Mouse (Mus musculus): Measurements from ENCODE around the gene Pde12. TPM values are rescaled to one million over a fixed set of nuclear protein-coding genes. Genes with fewer than 3 reads are reported as not detected.
"Not testable (repeated sequence)": the region's sequence is repeated elsewhere in the genome, so short reads cannot be mapped to it uniquely, and the experiment has no call there.

The Pde12 gene
- total RNA-seq (2021), result 1 to 10 TPM; 8.5 to 9.2 TPM
- long read RNA-seq, experiment 1, full-length matches to known transcripts, result 28 of 32 reads
- long read RNA-seq, experiment 1, partial matches to known transcripts, result 0 of 32 reads
- long read RNA-seq, experiment 1, other reads (novel, unspliced or antisense), result 4 of 32 reads
- long read RNA-seq, experiment 2, full-length matches to known transcripts, result 25 of 26 reads
- long read RNA-seq, experiment 2, partial matches to known transcripts, result 0 of 26 reads
- long read RNA-seq, experiment 2, other reads (novel, unspliced or antisense), result 1 of 26 reads

DNA sequence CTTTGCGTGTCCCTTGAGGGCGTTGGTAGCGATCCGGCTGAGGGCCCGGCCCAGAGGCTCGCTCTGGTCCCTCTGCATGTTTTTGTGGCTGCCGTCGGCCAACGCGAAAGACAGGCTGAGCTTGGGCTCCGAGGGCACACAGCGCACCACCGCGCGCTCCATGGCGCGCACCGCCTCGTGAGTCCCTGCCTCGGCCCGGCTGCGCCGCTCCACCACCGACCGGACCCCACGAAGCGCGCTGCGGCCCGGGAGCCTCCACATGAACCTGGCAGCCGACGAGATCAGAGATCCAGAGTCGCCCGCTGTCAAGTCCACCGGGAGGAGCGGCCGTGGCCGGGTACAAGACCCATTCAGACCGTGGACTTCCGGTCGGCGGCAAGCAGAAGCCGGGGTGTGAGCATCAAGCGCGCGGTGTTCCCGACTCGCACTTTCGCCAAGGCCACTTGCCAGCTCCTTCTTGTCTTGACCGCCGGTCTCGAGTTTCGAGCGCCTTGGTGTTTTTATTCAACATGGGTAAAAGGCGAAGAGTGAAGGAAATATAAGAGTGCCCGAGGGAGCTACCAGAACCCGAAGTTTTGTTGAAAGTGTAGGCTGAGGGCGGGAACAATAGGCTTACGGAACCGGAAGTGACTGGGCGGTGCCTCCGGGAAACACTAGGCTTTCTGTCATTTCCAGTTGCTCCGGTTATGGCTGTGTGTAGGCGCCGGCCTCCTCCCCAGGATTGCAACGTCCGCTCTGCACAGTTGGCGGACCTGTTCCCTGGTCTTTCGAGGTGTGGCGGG is at the start of gene Pde12:
TSS of gene Pde12 (minus strand) at position 592 of the 782 bp plus-strand sequence.
- peak; percentile 83 to 88 for DNase-seq (ENCODE audit: low spot score in 2 of 2)
- intact Hi-C loops (cut with DNase I), result loop anchor here (5.0 to 10.0 kb wide), 4 partner anchors 245 to 428 kb away; no protein-coding TSS in a partner anchor

DNA sequence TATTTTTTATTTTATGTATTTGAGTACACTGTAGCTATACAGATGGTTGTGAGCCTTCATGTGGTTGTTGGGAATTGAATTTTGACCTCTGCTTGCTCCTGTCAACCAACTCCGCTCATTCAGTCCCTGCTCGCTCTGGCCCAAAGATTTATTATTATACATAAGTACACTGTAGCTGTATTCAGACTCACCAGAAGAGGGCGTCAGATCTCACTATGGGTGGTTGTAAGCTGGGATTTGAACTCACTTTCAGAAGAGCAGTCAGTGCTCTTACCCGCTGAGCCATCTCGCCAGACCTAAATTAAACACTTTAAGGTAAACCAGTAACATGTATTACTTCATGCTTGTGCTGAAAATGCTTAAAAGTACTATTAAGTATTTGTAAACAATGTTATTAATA is 35.6 kb upstream of the Pde12 start:
- intact Hi-C loops (cut with DNase I); DNase-seq (ENCODE audit: low spot score in 2 of 2): not testable (repeated sequence)

DNA sequence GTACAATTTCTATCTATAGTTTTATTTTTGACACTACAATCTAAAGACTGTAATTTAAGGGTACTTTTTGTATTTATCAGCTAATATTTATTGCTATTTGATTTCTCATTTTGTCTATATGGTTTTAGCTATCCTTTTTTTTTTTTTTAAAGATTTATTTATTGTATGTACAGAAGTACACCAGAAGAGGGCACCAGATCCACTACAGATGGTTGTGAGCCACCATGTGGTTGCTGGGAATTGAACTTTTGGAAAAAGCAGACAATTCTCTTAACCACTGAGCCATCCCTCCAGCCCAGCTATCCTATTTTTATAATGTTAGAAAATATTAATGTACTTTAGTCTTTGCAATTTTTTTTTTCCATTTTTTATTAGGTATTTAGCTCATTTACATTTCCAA is 28.2 kb upstream of the Pde12 start:
- intact Hi-C loops (cut with DNase I), result no loop called here
- peak in 1 of 2 experiments; percentile 6 for DNase-seq (ENCODE audit: low spot score in 2 of 2)

DNA sequence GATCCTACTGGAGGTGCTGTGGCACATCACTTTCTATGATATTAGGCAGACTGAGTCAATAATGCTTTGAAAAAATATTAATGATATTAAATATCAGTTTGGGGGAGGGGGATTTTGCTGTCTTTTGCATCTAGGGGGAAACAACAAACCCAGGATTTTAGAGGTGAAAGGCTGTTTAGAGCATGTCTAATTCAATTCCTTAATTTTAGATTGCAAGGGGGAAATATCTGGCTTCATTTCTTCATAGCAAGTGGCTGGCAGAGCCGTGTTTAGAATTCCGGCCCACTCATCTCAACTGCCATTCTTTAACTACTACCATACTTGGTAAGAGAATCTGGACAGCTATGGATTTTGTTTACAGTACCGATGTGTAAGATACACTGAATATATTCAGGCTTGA is 23.3 kb upstream of the Pde12 start, which contains the start of gene Dnah12:
TSS of gene Dnah12 (plus strand) at position 301 of the 400 bp plus-strand sequence.
- DNase-seq (ENCODE audit: low spot score in 2 of 2), result no peak
- intact Hi-C loops (cut with DNase I), result no loop called here

DNA sequence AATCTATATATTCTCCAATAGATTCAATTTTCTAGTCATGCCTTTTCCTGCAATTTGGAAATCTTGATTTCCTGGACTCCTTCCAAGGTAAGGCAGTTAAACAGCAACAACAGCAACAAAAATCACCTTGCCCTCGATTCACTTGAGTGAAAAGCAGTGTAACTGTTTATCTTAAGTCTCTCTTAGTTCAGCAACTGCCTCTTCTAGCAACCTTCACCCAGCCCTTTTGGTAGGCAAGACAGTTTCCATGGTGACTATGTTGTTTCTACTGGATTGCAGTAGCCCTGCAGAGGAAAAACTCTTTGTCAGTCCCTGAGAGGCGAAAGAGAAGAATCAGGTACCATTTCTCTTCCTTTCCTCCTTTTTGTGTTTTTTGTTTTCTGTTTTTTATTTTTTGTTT is 21.7 kb upstream of the Pde12 start:
- intact Hi-C loops (cut with DNase I), result no loop called here
- DNase-seq (ENCODE audit: low spot score in 2 of 2), result no peak

DNA sequence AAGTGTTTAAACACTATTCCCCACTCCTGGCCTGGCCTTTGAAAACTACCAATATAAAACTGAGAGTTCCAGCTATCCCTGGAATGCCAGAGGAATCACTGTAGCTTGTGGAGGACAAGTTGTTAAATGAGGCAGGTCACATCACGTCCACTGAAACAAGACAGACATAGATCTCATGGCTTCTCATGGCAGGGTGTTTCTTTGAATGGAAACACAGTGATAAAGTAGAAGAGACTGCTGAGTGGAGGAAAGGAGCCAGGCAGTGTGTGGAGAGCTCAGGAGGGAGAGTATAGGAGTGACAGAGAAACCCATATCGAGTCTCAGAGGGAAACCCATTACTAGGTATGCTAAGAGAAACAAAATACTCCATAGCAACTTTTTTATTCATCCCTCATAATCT is 21.0 kb upstream of the Pde12 start:
- intact Hi-C loops (cut with DNase I), result no loop called here
- DNase-seq (ENCODE audit: low spot score in 2 of 2), result no peak

DNA sequence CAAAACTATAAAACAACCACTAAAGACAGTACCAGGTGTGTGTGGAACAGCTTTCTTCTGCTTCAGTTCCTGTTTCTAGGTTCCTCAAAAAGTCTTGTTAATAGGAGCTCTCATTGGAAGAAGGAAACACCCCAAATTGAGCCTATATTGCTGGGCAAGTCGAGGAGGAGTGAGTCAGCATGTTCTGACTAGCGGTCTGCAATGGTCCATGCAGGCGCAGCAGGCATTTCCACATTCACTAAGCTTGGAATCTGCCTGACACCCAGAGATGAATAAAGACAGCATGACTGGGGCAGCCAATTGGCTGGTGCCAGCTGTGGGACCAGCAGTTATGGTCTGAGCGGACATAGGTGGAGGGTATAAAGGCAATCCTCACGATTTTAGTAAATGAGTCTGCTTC is 6.1 kb upstream of the Pde12 start:
- DNase-seq (ENCODE audit: low spot score in 2 of 2), result no peak
- intact Hi-C loops (cut with DNase I), result loop anchor here (10.0 kb wide), 1 partner anchor 349 kb away; no protein-coding TSS in a partner anchor

DNA sequence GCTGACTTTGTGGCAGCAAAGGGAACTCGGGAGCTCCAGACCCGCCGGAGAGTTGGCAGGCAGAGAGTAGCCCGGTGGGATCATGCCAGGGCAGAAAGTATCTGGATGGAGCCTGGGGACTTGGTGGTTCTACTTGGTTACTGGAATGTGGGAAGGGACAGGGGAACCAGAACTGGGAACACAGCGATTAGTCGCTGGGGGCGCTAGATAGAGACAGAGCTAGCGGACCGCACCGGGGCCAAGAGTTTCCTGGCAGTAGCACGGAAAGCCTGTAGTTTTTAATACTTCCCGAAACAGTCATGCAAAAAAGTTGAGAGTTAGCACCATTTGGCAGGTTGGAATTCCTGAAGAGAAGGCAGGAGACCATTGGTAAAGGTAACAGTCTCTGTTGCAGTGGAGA is 5.7 kb upstream of the Pde12 start:
- no peak for DNase-seq (ENCODE audit: low spot score in 2 of 2)
- intact Hi-C loops (cut with DNase I), result loop anchor here (10.0 kb wide), 1 partner anchor 349 kb away; no protein-coding TSS in a partner anchor

DNA sequence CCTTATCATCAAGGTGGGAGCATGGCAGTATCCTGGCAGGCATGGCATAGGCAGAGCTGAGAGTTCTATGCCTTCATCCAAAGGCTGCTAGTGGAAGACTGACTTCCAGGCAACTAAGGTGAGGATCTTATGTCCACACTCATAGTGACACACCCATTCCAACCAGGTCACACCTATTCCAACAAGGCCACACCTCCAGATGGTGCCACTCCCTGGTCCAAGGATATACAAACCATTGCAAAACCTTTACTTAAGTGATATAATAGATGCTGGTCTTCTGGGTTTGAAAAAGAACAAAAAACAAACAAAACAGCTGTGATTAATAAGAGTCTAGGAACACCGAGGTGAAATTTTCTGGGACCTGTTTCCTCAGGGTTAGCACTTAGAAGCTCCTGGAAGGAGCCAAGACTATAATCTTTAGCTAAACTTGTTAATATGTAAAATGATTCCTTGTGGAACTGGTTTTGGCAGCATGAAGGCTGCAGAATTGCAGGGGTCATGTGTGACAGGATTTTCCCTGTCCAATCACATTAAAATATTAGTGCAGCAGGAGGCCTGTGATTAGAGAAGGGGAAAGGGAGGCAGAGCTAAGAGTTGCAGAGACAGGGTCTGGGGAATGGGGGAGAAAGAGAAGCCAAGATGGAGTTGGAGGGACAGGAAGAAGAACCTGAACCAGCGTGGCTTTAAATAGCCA is 4.9 kb upstream of the Pde12 start:
- not testable (repeated sequence) for DNase-seq (ENCODE audit: low spot score in 2 of 2)
- intact Hi-C loops (cut with DNase I), result loop anchor here (10.0 kb wide), 1 partner anchor 350 kb away; no protein-coding TSS in a partner anchor

DNA sequence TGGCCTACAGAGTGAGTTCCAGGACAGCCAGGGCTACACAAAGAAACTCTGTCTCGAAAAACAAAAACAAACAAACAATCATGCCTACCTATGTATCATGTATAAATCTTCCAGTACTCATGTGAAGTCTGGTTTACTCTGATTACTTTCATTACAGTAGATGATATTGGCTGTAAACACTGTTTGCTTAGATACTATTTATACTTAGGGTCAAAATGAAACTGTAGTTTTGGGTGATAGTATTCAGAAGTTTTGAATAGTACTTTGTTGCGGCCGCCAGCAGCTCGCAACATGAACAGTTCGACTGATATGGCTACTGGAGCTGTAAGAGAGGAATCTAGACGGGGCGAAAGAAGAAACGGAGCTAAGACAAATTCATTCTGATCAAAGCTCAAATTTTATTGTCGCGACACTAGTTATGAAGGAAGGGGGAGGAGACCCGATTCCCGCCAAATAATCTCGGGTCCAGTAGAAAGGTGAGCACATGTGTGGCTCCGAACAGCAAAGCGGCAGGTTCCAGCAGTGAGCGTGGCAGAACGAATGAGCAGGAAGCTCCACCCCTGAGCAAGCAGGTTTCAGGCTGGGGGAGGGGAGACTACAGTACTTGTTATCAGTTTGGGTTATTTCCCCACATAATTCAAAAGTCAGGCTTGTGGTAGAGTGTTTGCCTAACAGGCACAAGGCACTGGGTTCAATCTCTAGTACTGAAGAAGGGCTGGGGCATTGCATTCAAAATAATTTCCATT is 2.4 kb upstream of the Pde12 start:
- intact Hi-C loops (cut with DNase I), result loop anchor here (10.0 kb wide), 1 partner anchor 353 kb away; no protein-coding TSS in a partner anchor
- DNase-seq (ENCODE audit: low spot score in 2 of 2), result not testable (repeated sequence)

DNA sequence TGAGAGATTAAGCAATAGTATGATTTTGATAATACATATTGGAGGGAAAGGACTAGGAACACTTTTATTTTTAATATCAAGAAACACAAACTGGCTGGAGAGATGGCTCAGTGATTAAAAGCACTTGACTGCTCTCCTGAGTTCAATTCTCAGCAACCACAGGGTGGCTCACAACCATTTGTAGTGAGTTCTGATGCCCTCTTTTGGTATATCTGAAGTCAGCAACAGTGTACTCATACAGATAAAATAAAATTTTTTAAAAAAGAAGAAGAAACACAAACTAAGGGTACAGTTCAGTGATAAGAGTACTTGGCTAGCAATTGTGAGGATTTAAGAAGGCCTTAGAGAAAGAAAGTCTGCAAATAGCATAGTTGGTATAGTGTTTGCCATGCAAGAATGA is 1.3 kb upstream of the Pde12 start:
- DNase-seq (ENCODE audit: low spot score in 2 of 2), result no peak
- intact Hi-C loops (cut with DNase I), result loop anchor here (10.0 kb wide), 1 partner anchor 354 kb away; no protein-coding TSS in a partner anchor

DNA sequence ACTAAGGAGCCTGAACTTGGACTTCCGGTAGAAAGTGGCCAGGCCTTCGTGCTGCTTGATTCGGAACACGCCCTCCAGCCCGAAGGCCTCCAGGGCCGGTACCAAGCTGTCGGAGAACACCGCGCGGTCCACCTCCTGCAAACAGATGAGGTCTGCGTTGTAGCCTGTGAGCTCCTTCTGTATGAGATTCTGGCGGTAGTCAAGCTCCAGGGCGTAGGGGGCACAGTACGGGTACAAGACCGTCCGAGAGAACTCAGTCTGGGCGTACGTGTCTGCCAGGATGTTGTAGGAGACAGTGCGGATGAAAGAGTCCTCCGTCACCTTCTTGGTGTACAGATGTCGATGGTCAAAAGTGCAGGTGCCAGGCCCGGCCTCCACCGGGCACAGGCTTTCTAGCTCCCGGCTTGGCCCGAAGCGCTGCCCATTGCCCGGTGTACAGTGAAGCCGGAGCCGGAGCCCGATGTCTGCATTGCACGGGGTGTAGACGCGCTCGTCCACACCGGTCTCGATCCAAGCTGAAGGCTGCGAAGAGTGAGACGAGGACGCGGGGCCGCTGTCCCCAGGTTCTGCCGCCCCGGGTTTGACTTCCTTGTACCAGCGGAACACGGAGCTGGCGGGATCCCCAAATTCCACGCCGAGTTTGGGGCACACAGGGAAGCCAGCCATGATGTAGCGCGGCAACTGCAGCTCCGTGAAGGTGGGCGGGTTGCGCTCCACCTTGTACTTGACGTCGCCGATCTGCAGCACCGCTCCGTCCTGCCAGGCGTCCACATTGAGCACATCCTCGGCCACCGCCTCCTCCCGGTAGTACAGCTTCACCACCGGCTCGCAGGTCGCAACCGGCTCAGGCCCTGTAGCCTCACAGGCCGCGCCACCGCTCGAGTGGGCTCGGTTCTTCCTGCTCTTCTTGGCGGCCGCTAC is 1.1 kb downstream of the Pde12 start:
- intact Hi-C loops (cut with DNase I), result loop anchor here (5.0 to 10.0 kb wide), 3 partner anchors 246 to 429 kb away; no protein-coding TSS in a partner anchor
- peak; percentile 35 to 56 for DNase-seq (ENCODE audit: low spot score in 2 of 2)

DNA sequence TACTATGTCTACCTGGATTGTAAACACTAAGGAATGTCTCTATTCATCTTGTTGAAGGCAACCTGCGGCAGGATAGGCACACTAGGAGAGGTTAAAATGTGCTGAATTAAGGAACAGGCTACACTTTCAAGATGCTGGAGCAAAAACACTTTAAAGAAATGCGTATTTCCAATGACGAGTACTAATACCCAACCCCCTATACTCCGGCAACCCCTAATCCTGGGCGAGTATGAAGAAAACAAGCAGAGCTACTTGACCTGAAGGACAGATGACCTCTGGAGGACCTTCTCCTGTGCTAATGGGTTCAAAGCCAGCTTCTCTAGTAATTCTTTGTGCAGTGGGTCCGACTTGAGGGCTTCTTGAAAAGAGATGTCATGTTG is 1.7 kb downstream of the Pde12 start:
- intact Hi-C loops (cut with DNase I), result loop anchor here (5.0 to 10.0 kb wide), 3 partner anchors 247 to 429 kb away; no protein-coding TSS in a partner anchor
- no peak for DNase-seq (ENCODE audit: low spot score in 2 of 2)

DNA sequence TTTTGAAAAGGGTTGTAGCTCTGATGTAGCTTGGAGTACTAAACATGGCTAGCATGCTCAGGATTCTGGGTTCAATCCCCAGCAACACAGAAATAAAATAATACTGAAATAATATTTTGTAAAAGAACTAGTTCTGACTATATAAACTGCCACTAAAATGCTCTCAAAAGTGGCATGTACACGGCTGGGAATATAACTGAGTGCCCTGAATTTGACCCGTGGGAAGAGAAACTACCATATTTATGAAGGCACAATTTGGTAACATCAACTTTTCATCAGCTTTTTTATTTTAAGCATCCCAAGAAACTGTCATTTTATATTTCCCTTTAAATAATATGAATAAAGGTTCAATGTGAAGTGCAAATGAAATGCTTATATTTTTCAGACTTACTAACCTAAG is 5.8 kb downstream of the Pde12 start:
- intact Hi-C loops (cut with DNase I), result loop anchor here (10.0 kb wide), 2 partner anchors 251 to 281 kb away; no protein-coding TSS in a partner anchor
- no peak for DNase-seq (ENCODE audit: low spot score in 2 of 2)

DNA sequence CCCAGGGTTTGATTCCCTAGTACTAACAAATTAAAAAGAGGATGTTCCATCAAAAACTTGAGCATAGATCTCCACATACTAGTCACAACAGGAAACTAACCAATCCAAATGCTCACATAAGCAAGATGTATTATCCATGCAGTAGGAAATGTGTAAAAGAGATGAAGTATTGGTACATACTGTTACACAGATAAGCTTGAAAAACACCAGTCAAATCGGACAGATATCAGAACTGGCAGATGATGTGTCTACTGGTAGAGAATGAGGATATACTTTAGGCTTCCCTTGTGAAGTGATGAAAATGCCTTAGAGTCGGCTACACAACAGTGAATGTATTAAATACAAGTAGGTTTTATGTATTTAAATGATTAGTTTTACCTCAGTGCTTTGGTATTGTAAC is 7.2 kb downstream of the Pde12 start:
- no peak for DNase-seq (ENCODE audit: low spot score in 2 of 2)
- intact Hi-C loops (cut with DNase I), result loop anchor here (10.0 kb wide), 2 partner anchors 252 to 282 kb away; no protein-coding TSS in a partner anchor

DNA sequence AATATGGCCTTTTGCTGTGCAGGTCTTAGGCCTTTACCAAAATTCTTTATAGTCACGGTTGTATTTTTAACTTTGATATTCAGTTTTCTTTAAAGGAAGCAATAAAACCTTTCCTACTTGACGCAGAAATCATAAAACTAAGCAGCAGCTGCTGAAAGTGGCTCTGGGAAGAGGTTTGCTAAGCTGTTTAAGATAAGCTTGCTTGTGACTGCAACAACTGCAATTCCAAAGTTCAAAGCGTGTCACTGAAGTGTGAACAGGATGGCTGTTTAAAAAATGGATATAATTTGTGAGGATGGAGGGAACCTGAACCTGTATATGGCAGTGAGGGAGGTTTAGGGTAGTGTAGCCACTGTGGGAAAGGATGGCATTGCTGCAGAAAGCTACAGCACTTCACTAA is 7.7 kb downstream of the Pde12 start:
- DNase-seq (ENCODE audit: low spot score in 2 of 2), result no peak
- intact Hi-C loops (cut with DNase I), result loop anchor here (10.0 kb wide), 2 partner anchors 253 to 283 kb away; no protein-coding TSS in a partner anchor

DNA sequence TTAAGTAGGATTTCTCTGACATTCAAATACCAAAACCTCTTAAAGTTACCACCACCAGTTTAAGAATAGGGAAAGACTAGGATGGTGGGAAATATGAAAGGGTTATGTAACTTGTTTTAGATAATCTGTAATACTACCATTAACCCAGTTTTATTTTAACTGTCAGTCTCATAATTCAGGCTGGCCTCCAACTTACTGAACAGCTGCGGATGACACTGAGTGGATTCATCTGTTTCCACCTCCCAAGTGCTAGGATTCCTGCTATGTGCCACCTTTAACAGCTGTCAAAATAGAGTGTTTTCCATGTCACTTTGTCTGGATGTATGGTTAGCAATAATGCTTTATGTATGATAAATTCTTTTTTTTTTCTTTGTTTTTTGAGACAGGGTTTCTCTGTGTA is 9.4 kb downstream of the Pde12 start:
- intact Hi-C loops (cut with DNase I), result loop anchor here (10.0 kb wide), 2 partner anchors 255 to 285 kb away; no protein-coding TSS in a partner anchor
- no peak for DNase-seq (ENCODE audit: low spot score in 2 of 2)

DNA sequence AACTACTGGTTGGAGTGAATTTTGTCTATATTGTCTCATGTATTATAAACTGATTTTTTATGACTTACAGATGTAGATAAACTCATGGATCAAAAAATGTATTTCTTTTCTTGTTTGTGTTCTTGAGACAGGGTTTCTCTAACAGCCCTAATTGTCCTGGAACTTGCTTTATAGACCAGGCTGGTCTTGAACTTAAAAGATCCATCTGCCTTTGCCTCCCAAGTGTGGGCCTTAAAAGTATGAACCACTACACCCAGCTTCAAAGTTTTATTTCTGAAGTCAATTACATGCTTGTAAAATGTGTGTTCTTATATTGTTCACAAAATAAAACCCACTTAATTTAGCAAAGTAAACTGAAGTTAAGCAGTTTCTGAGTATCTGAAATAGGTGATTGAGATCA is 11.5 kb downstream of the Pde12 start:
- no peak for DNase-seq (ENCODE audit: low spot score in 2 of 2)
- intact Hi-C loops (cut with DNase I), result no loop called here

Measured in left cerebral cortex, postnatal 14 days (tissue).